Comparison of ENCODE assay signal across 8 mouse cellular contexts in genomic region chr9:120675371-120676150, GRCm38 (mm10).
A peak's percentile ranks its signal among the peaks of the same experiment; 100 is the strongest.
DNase-seq lines count a peak whose midpoint lies in the region; ATAC-seq and TF ChIP-seq lines count a peak whose summit lies in the region.

No protein-coding gene starts in this region.

- peak overlapping the region; percentile 47 for H3K4me2 ChIP-seq in lung, postnatal 0 days (replicated peaks; ENCODE audit: low read depth, low read length)
- H3K4me2 ChIP-seq in embryonic facial prominence, embryonic 12.5 days (replicated peaks) = peak overlapping the region; percentile 55
- H3K4me2 ChIP-seq in intestine, embryonic 15.5 days (replicated peaks) = peak overlapping the region; percentile 60
- H3K4me2 ChIP-seq in midbrain, embryonic 12.5 days (replicated peaks) = peak overlapping the region; percentile 64

- H3K27ac ChIP-seq in lung, postnatal 0 days (ENCODE audit: low read length) = no peak overlapping the region
- 0 out of 2 replicates have a peak overlapping the region, but pooled peaks have one; percentile 50 for H3K27ac ChIP-seq in embryonic facial prominence, embryonic 12.5 days
- no peak overlapping the region for H3K27ac ChIP-seq in intestine, embryonic 15.5 days
- peak overlapping the region; percentile 61 for H3K27ac ChIP-seq in midbrain, embryonic 12.5 days (replicated peaks)

- H3K36me3 ChIP-seq in lung, postnatal 0 days (ENCODE audit: insufficient read depth, low read length) = no peaks in the 10 kb centered on the region
- no peaks in the 10 kb centered on the region for H3K36me3 ChIP-seq in embryonic facial prominence, embryonic 12.5 days
- H3K36me3 ChIP-seq in intestine, embryonic 15.5 days = no peaks in the 10 kb centered on the region
- no peaks in the 10 kb centered on the region for H3K36me3 ChIP-seq in midbrain, embryonic 12.5 days

- no peaks in the 10 kb centered on the region for H3K27me3 ChIP-seq in lung, postnatal 0 days (replicated peaks; ENCODE audit: insufficient read depth, low read length)
- peaks cover 12% of the 10 kb centered on the region; the same call in 1 of the 2 replicates for H3K27me3 ChIP-seq in embryonic facial prominence, embryonic 12.5 days
- H3K27me3 ChIP-seq in intestine, embryonic 15.5 days (replicated peaks) = 0 out of 2 replicates have a peak, but pooled peaks cover 3% of the 10 kb centered on the region
- H3K27me3 ChIP-seq in midbrain, embryonic 12.5 days = no peaks in the 10 kb centered on the region

- DNase-seq in lung, postnatal 0 days (ENCODE audit: low spot score) = no peak
- no peak for DNase-seq in lung, adult 18-20 months
- no peak for DNase-seq in left cerebral cortex, adult 8-10 months (ENCODE audit: low spot score in 2 of 2)
- DNase-seq in adrenal gland, postnatal 36 days = no peak

- peaks cover 4% of the 10 kb centered on the region for H3K4me1 ChIP-seq in lung, postnatal 0 days (ENCODE audit: insufficient read depth, low read depth, low read length)
- peaks cover 39% of the 10 kb centered on the region for H3K4me1 ChIP-seq in embryonic facial prominence, embryonic 12.5 days
- peaks cover 17% of the 10 kb centered on the region for H3K4me1 ChIP-seq in intestine, embryonic 15.5 days (replicated peaks)
- peaks cover 51% of the 10 kb centered on the region for H3K4me1 ChIP-seq in midbrain, embryonic 12.5 days

- peak; percentile 14; the same call in 1 of the 2 replicates for ATAC-seq in lung, postnatal 0 days
- no peak for ATAC-seq in embryonic facial prominence, embryonic 12.5 days (ENCODE audit: insufficient number of reproducible peaks, insufficient read depth, low FRiP score, low TSS enrichment)
- ATAC-seq in intestine, embryonic 15.5 days = peak; percentile 41; the same call in 1 of the 2 replicates
- peak; percentile 55; the same call in 1 of the 2 replicates for ATAC-seq in midbrain, embryonic 12.5 days (ENCODE audit: low FRiP score, low read depth)
- ATAC-seq in monocyte, adult 5-6 weeks (replicated peaks; ENCODE audit: insufficient number of reproducible peaks, low FRiP score, low TSS enrichment, poor library complexity, severe bottlenecking) = no peak

- no peak for TF ChIP-seq CTCF in lung, postnatal 0 days (IDR thresholded peaks at IDR 0.05)

- no peak for TF ChIP-seq EP300 in lung, postnatal 0 days (IDR thresholded peaks at IDR 0.05)

- WGBS in lung, postnatal 0 days = 4% methylated on average over 17 of the region's 18 CpGs
- WGBS in embryonic facial prominence, embryonic 12.5 days = under 1% methylated on average over 18 of the region's 18 CpGs
- WGBS in intestine, embryonic 15.5 days = 4% methylated on average over 18 of the region's 18 CpGs
- 3% methylated on average over 18 of the region's 18 CpGs for WGBS in midbrain, embryonic 12.5 days

- H3K4me3 ChIP-seq in lung, postnatal 0 days (ENCODE audit: low read depth, low read length) = peak overlapping the region; percentile 4; the same call in 1 of the 2 replicates
- H3K4me3 ChIP-seq in embryonic facial prominence, embryonic 12.5 days = peak overlapping the region; percentile 30
- H3K4me3 ChIP-seq in intestine, embryonic 15.5 days (replicated peaks) = peak overlapping the region; percentile 26
- H3K4me3 ChIP-seq in midbrain, embryonic 12.5 days = peak overlapping the region; percentile 35

- no peak overlapping the region; the same call in 1 of the 2 replicates for H3K9ac ChIP-seq in lung, postnatal 0 days (replicated peaks; ENCODE audit: low read depth)
- H3K9ac ChIP-seq in embryonic facial prominence, embryonic 12.5 days = peak overlapping the region; percentile 37
- peak overlapping the region; percentile 17; the same call in 1 of the 2 replicates for H3K9ac ChIP-seq in intestine, embryonic 15.5 days
- H3K9ac ChIP-seq in midbrain, embryonic 12.5 days (replicated peaks) = peak overlapping the region; percentile 44

- no peaks in the 10 kb centered on the region for H3K9me3 ChIP-seq in lung, postnatal 0 days (ENCODE audit: low read length)
- no peaks in the 10 kb centered on the region for H3K9me3 ChIP-seq in embryonic facial prominence, embryonic 12.5 days
- H3K9me3 ChIP-seq in intestine, embryonic 15.5 days = no peaks in the 10 kb centered on the region
- H3K9me3 ChIP-seq in midbrain, embryonic 12.5 days = no peaks in the 10 kb centered on the region

Comparison
In these comparisons a context has a peak if more than half of its experiments do, and no peak if none do; other contexts are left out.
1. ATAC-seq: peak in lung, postnatal 0 days (single experiment), intestine, embryonic 15.5 days (single experiment) and midbrain, embryonic 12.5 days (single experiment); none in embryonic facial prominence, embryonic 12.5 days (single experiment) and monocyte, adult 5-6 weeks (single experiment).
2. H3K27ac ChIP-seq: peak in embryonic facial prominence, embryonic 12.5 days (single experiment) and midbrain, embryonic 12.5 days (single experiment); none in lung, postnatal 0 days (single experiment) and intestine, embryonic 15.5 days (single experiment).
3. Peak in every context shown above with its lines, with median percentiles within 50 percentile points of each other: H3K4me2 ChIP-seq and H3K4me3 ChIP-seq.